In the genomic region with DNA sequence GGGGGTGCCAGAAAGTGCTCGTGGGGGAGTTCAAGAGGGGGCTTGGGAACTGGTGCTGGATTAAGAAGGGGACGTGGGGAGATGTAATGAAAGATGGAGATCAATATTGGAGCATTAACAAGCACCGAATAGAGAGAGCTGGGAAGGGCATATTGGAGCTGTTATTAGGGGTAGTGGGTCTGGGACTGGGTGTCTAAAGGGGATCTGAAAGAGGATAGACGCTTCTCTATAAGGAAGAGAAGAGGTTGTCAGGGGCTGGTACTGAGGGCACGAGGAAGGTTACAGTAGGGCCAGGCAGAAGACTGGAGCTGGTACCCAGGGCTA, we compare ENCODE assay signal across 8 mouse cellular contexts. TPM values are rescaled to one million over a fixed set of nuclear protein-coding genes. Genes with fewer than 3 reads are reported as not detected.
DNase-seq lines count a peak whose midpoint lies in the region; ATAC-seq and TF ChIP-seq lines count a peak whose summit lies in the region.

No protein-coding gene starts in this region.

- H3K4me1 ChIP-seq in kidney, postnatal 0 days (replicated peaks; ENCODE audit: insufficient read depth, low read length): peaks cover 4% of the 10 kb centered on the region
- peaks cover 15% of the 10 kb centered on the region for H3K4me1 ChIP-seq in embryonic facial prominence, embryonic 13.5 days
- H3K4me1 ChIP-seq in intestine, embryonic 15.5 days (replicated peaks): peaks cover 13% of the 10 kb centered on the region; the same call in 1 of the 2 replicates
- H3K4me1 ChIP-seq in neural tube, embryonic 13.5 days (replicated peaks): peaks cover 42% of the 10 kb centered on the region

- DNase-seq in kidney, postnatal 0 days (ENCODE audit: low spot score): no peak
- DNase-seq in kidney, adult 9 months: no peak
- no peak for DNase-seq in cerebellum, adult 18-20 months
- no peak for DNase-seq in layer of hippocampus, adult 11-12 months (ENCODE audit: low spot score)
- no peak for DNase-seq in natural killer cell, adult 2 months (ENCODE audit: low spot score in 2 of 2)

- no peaks in the 10 kb centered on the region for H3K9me3 ChIP-seq in kidney, postnatal 0 days (replicated peaks; ENCODE audit: low read length)
- H3K9me3 ChIP-seq in embryonic facial prominence, embryonic 13.5 days: no peaks in the 10 kb centered on the region
- no peaks in the 10 kb centered on the region for H3K9me3 ChIP-seq in intestine, embryonic 15.5 days
- no peaks in the 10 kb centered on the region for H3K9me3 ChIP-seq in neural tube, embryonic 13.5 days

- 3% methylated on average over 5 of the region's 5 CpGs for WGBS in kidney, postnatal 0 days
- WGBS in embryonic facial prominence, embryonic 13.5 days: 7% methylated on average over 5 of the region's 5 CpGs
- WGBS in intestine, embryonic 15.5 days: 9% methylated on average over 5 of the region's 5 CpGs
- 3% methylated on average over 5 of the region's 5 CpGs for WGBS in neural tube, embryonic 13.5 days

- H3K36me3 ChIP-seq in kidney, postnatal 0 days (ENCODE audit: insufficient read depth, low read length): no peaks in the 10 kb centered on the region
- H3K36me3 ChIP-seq in embryonic facial prominence, embryonic 13.5 days: no peaks in the 10 kb centered on the region
- no peaks in the 10 kb centered on the region for H3K36me3 ChIP-seq in intestine, embryonic 15.5 days
- 0 out of 2 replicates have a peak, but pooled peaks cover 4% of the 10 kb centered on the region for H3K36me3 ChIP-seq in neural tube, embryonic 13.5 days

- H3K27me3 ChIP-seq in kidney, postnatal 0 days (ENCODE audit: insufficient read depth, low read length): peaks cover 15% of the 10 kb centered on the region
- peaks cover 59% of the 10 kb centered on the region for H3K27me3 ChIP-seq in embryonic facial prominence, embryonic 13.5 days
- H3K27me3 ChIP-seq in intestine, embryonic 15.5 days (replicated peaks): peaks cover 33% of the 10 kb centered on the region
- H3K27me3 ChIP-seq in neural tube, embryonic 13.5 days: no peaks in the 10 kb centered on the region; the same call in 1 of the 2 replicates

- ATAC-seq in kidney, postnatal 0 days (replicated peaks; ENCODE audit: low FRiP score, low read depth): no peak
- ATAC-seq in embryonic facial prominence, embryonic 13.5 days (ENCODE audit: insufficient number of reproducible peaks, insufficient read depth, low FRiP score, low TSS enrichment, low read depth): no peak
- ATAC-seq in intestine, embryonic 15.5 days: peak; percentile 12; the same call in 1 of the 2 replicates
- ATAC-seq in neural tube, embryonic 13.5 days (ENCODE audit: low read depth): no peak

- no peak overlapping the region for H3K27ac ChIP-seq in kidney, postnatal 0 days
- no peak overlapping the region for H3K27ac ChIP-seq in embryonic facial prominence, embryonic 13.5 days
- no peak overlapping the region for H3K27ac ChIP-seq in intestine, embryonic 15.5 days
- H3K27ac ChIP-seq in neural tube, embryonic 13.5 days (replicated peaks): peak overlapping the region; percentile 76

- peak overlapping the region; percentile 73 for H3K4me2 ChIP-seq in kidney, postnatal 0 days (ENCODE audit: low read length)
- H3K4me2 ChIP-seq in embryonic facial prominence, embryonic 13.5 days: peak overlapping the region; percentile 82
- H3K4me2 ChIP-seq in intestine, embryonic 15.5 days (replicated peaks): peak overlapping the region; percentile 83
- H3K4me2 ChIP-seq in neural tube, embryonic 13.5 days: peak overlapping the region; percentile 95

- H3K9ac ChIP-seq in kidney, postnatal 0 days (ENCODE audit: low read depth, low read length): no peak overlapping the region
- H3K9ac ChIP-seq in embryonic facial prominence, embryonic 13.5 days: 0 out of 2 replicates have a peak overlapping the region, but pooled peaks have one; percentile 59
- no peak overlapping the region for H3K9ac ChIP-seq in intestine, embryonic 15.5 days
- peak overlapping the region; percentile 95 for H3K9ac ChIP-seq in neural tube, embryonic 13.5 days

- no peak for TF ChIP-seq CTCF in kidney, postnatal 0 days (IDR thresholded peaks at IDR 0.05; ENCODE audit: low read depth)

- peak overlapping the region; percentile 42 for H3K4me3 ChIP-seq in kidney, postnatal 0 days (replicated peaks; ENCODE audit: low read depth, low read length)
- H3K4me3 ChIP-seq in embryonic facial prominence, embryonic 13.5 days: peak overlapping the region; percentile 54
- H3K4me3 ChIP-seq in intestine, embryonic 15.5 days (replicated peaks): peak overlapping the region; percentile 48; the same call in 1 of the 2 replicates
- peak overlapping the region; percentile 77 for H3K4me3 ChIP-seq in neural tube, embryonic 13.5 days

RNA-seq across cellular contexts. Expression of a gene that starts 0.7 kb away (rescaled TPM):
- polyA plus RNA-seq in kidney, postnatal 0 days (2015; fragmentation: Nextera tagmentation; extraction: Ambion mirVana): 0.20 and 0.45 TPM in 2 replicates
- 1.8 and 2.5 TPM in 2 replicates for polyA plus RNA-seq in embryonic facial prominence, embryonic 13.5 days (2015; fragmentation: Nextera tagmentation; extraction: Ambion mirVana)
- polyA plus RNA-seq in intestine, embryonic 15.5 days (2015; fragmentation: Nextera tagmentation; extraction: Ambion mirVana): 1.7 and 2.3 TPM in 2 replicates
- polyA plus RNA-seq in neural tube, embryonic 13.5 days (2015; fragmentation: Nextera tagmentation; extraction: Ambion mirVana): 47.1 and 49.3 TPM in 2 replicates

RNA-seq across cellular contexts. Expression of a gene that starts 43.2 kb away (rescaled TPM):
- 30.5 and 33.7 TPM in 2 replicates for polyA plus RNA-seq in kidney, postnatal 0 days (2015; fragmentation: Nextera tagmentation; extraction: Ambion mirVana)
- 31.6 and 37.2 TPM in 2 replicates for polyA plus RNA-seq in embryonic facial prominence, embryonic 13.5 days (2015; fragmentation: Nextera tagmentation; extraction: Ambion mirVana)
- 31.9 and 32.2 TPM in 2 replicates for polyA plus RNA-seq in intestine, embryonic 15.5 days (2015; fragmentation: Nextera tagmentation; extraction: Ambion mirVana)
- 36.8 and 37.0 TPM in 2 replicates for polyA plus RNA-seq in neural tube, embryonic 13.5 days (2015; fragmentation: Nextera tagmentation; extraction: Ambion mirVana)

Comparison
In these comparisons a context has a peak if more than half of its experiments do, and no peak if none do; other contexts are left out.
1. H3K9ac ChIP-seq: peak in embryonic facial prominence, embryonic 13.5 days (single experiment) and neural tube, embryonic 13.5 days (single experiment); none in kidney, postnatal 0 days (single experiment) and intestine, embryonic 15.5 days (single experiment).
2. RNA of a gene that starts 0.7 kb away (polyA plus RNA-seq): 47.1 to 49.3 TPM in neural tube, embryonic 13.5 days; 1.8 to 2.5 TPM in embryonic facial prominence, embryonic 13.5 days, 1.7 to 2.3 TPM in intestine, embryonic 15.5 days and 0.20 to 0.45 TPM in kidney, postnatal 0 days; every median in the first group is over 10 times any median in the second.
3. Peak in every context shown above with its lines, with median percentiles within 50 percentile points of each other: H3K4me2 ChIP-seq and H3K4me3 ChIP-seq.